Mouse (Mus musculus): ENCODE results near the gene Pard3b. TPM values are rescaled to one million over a fixed set of nuclear protein-coding genes. Genes with fewer than 3 reads are reported as not detected.

The Pard3b gene
- total and polyA plus RNA-seq, 2 experiments from 2014 or later: 4.4 to 6.1 TPM

GRCm38 (mm10) chr1:61912931-61913330 is 274.3 kb downstream of the Pard3b start:
- peak; percentile 51 for DNase-seq
- H3K27ac ChIP-seq (ENCODE audit: low read depth, low read length): no peak overlapping the region
- no peak overlapping the region for H3K4me3 ChIP-seq (ENCODE audit: low read depth, low read length)
- H3K36me3 ChIP-seq (ENCODE audit: insufficient read depth): no peaks in the 10 kb centered on the region
- 15% methylated on average over 2 of the region's 2 CpGs for WGBS
- H3K9me3 ChIP-seq (ENCODE audit: low read length): no peaks in the 10 kb centered on the region
- no peak overlapping the region for H3K4me2 ChIP-seq (ENCODE audit: low read depth)
- ATAC-seq: peak; percentile 61
- H3K9ac ChIP-seq: no peak overlapping the region
- no peaks in the 10 kb centered on the region for H3K4me1 ChIP-seq (ENCODE audit: insufficient read depth)
- no peaks in the 10 kb centered on the region for H3K27me3 ChIP-seq (ENCODE audit: insufficient read depth, low read length)
- TF ChIP-seq CTCF (IDR thresholded peaks at IDR 0.05; ENCODE audit: low read depth): no peak

GRCm38 (mm10) chr1:61924958-61925357 is 286.3 kb downstream of the Pard3b start:
- TF ChIP-seq CTCF (IDR thresholded peaks at IDR 0.05; ENCODE audit: low read depth): peak; percentile 88
- 8% methylated on average over 2 of the region's 2 CpGs for WGBS
- ATAC-seq (peak; percentile 69; the same call in 1 of the 2 replicates), DNase-seq (peak; percentile 66)
- no peak overlapping the region for H3K4me2 ChIP-seq (ENCODE audit: low read depth)
- no peak overlapping the region for H3K27ac ChIP-seq (ENCODE audit: low read depth, low read length)
- H3K4me3 ChIP-seq (ENCODE audit: low read depth, low read length): no peak overlapping the region
- H3K36me3 ChIP-seq (ENCODE audit: insufficient read depth): no peaks in the 10 kb centered on the region
- H3K9me3 ChIP-seq (ENCODE audit: low read length): no peaks in the 10 kb centered on the region
- no peaks in the 10 kb centered on the region for H3K27me3 ChIP-seq (ENCODE audit: insufficient read depth, low read length)
- no peaks in the 10 kb centered on the region for H3K4me1 ChIP-seq (ENCODE audit: insufficient read depth)
- no peak overlapping the region for H3K9ac ChIP-seq

GRCm38 (mm10) chr1:61925541-61925940 is 286.9 kb downstream of the Pard3b start:
- DNase-seq: no peak
- Histone ChIP-seq H3K36me3 (ENCODE audit: insufficient read depth) (no peaks in the 10 kb centered on the region), H3K27ac (ENCODE audit: low read depth, low read length) (no peak overlapping the region)

GRCm38 (mm10) chr1:61928131-61928761 is 289.6 kb downstream of the Pard3b start:
- H3K9ac ChIP-seq: no peak overlapping the region
- WGBS: 35% methylated on average over 7 of the region's 7 CpGs
- H3K9me3 ChIP-seq (ENCODE audit: low read length): no peaks in the 10 kb centered on the region
- ATAC-seq: peak; percentile 51; the same call in 1 of the 2 replicates
- H3K27me3 ChIP-seq (ENCODE audit: insufficient read depth, low read length): no peaks in the 10 kb centered on the region
- no peak overlapping the region for H3K27ac ChIP-seq (ENCODE audit: low read depth, low read length)
- no peak overlapping the region for H3K4me2 ChIP-seq (ENCODE audit: low read depth)
- H3K36me3 ChIP-seq (ENCODE audit: insufficient read depth): no peaks in the 10 kb centered on the region
- DNase-seq: peak; percentile 31
- no peak overlapping the region for H3K4me3 ChIP-seq (ENCODE audit: low read depth, low read length)
- no peaks in the 10 kb centered on the region for H3K4me1 ChIP-seq (ENCODE audit: insufficient read depth)
- no peak for TF ChIP-seq CTCF (IDR thresholded peaks at IDR 0.05; ENCODE audit: low read depth)

More at GRCm38 (mm10) chr1:61925541-61925940, 286.9 kb downstream of the Pard3b start:
- WGBS: 63% methylated on average over 5 of the region's 5 CpGs
- no peaks in the 10 kb centered on the region for H3K27me3 ChIP-seq (ENCODE audit: insufficient read depth, low read length)
- no peak for ATAC-seq
- TF ChIP-seq CTCF (IDR thresholded peaks at IDR 0.05; ENCODE audit: low read depth): no peak
- H3K9me3 ChIP-seq (ENCODE audit: low read length): no peaks in the 10 kb centered on the region
- H3K9ac ChIP-seq: no peak overlapping the region
- H3K4me1 ChIP-seq (ENCODE audit: insufficient read depth): no peaks in the 10 kb centered on the region
- no peak overlapping the region for H3K4me2 ChIP-seq (ENCODE audit: low read depth)
- no peak overlapping the region for H3K4me3 ChIP-seq (ENCODE audit: low read depth, low read length)

GRCm38 (mm10) chr1:61933574-61933973 is 294.9 kb downstream of the Pard3b start:
- DNase-seq (no peak), ATAC-seq (no peak)
- TF ChIP-seq CTCF (IDR thresholded peaks at IDR 0.05; ENCODE audit: low read depth): no peak
- no peak overlapping the region for H3K4me3 ChIP-seq (ENCODE audit: low read depth, low read length)
- no peaks in the 10 kb centered on the region for H3K9me3 ChIP-seq (ENCODE audit: low read length)
- H3K4me2 ChIP-seq (ENCODE audit: low read depth): no peak overlapping the region
- WGBS: 90% methylated on average over 2 of the region's 2 CpGs
- H3K27ac ChIP-seq (ENCODE audit: low read depth, low read length): no peak overlapping the region
- H3K9ac ChIP-seq: no peak overlapping the region
- H3K27me3 ChIP-seq (ENCODE audit: insufficient read depth, low read length): no peaks in the 10 kb centered on the region
- no peaks in the 10 kb centered on the region for H3K4me1 ChIP-seq (ENCODE audit: insufficient read depth)
- H3K36me3 ChIP-seq (ENCODE audit: insufficient read depth): no peaks in the 10 kb centered on the region

- Histone ChIP-seq H3K9me3 (ENCODE audit: low read length) (no peaks in the 10 kb centered on the region), H3K9ac (no peak overlapping the region), H3K4me2 (ENCODE audit: low read depth) (no peak overlapping the region), H3K4me1 (ENCODE audit: insufficient read depth) (no peaks in the 10 kb centered on the region), H3K36me3 (ENCODE audit: insufficient read depth) (no peaks in the 10 kb centered on the region), H3K27me3 (ENCODE audit: insufficient read depth, low read length) (no peaks in the 10 kb centered on the region), H3K4me3 (ENCODE audit: low read depth, low read length) (no peak overlapping the region), H3K27ac (ENCODE audit: low read depth, low read length) (no peak overlapping the region)
- 91% methylated on average over 4 of the region's 4 CpGs for WGBS
- no peak for TF ChIP-seq CTCF (IDR thresholded peaks at IDR 0.05; ENCODE audit: low read depth)
- ATAC-seq: no peak
- no peak for DNase-seq
These were observed 296.1 kb downstream of the Pard3b start for GRCm38 (mm10) chr1:61934760-61935159.

GRCm38 (mm10) chr1:61939882-61940281 is 301.3 kb downstream of the Pard3b start:
- no peak for TF ChIP-seq CTCF (IDR thresholded peaks at IDR 0.05; ENCODE audit: low read depth)
- no peaks in the 10 kb centered on the region for H3K36me3 ChIP-seq (ENCODE audit: insufficient read depth)
- H3K4me3 ChIP-seq (ENCODE audit: low read depth, low read length): no peak overlapping the region
- DNase-seq (no peak), ATAC-seq (no peak)
- no peak overlapping the region for H3K27ac ChIP-seq (ENCODE audit: low read depth, low read length)
- no peak overlapping the region for H3K9ac ChIP-seq
- H3K4me1 ChIP-seq (ENCODE audit: insufficient read depth): no peaks in the 10 kb centered on the region
- no peaks in the 10 kb centered on the region for H3K27me3 ChIP-seq (ENCODE audit: insufficient read depth, low read length)
- WGBS: 81% methylated on average over 10 of the region's 10 CpGs
- no peak overlapping the region for H3K4me2 ChIP-seq (ENCODE audit: low read depth)
- no peaks in the 10 kb centered on the region for H3K9me3 ChIP-seq (ENCODE audit: low read length)

All from forebrain, postnatal 0 days (tissue).